Mouse (Mus musculus): Measurements from ENCODE around the gene Crnkl1.
A peak's percentile ranks its signal among the peaks of the same experiment; 100 is the strongest.

Gene Crnkl1

DNA sequence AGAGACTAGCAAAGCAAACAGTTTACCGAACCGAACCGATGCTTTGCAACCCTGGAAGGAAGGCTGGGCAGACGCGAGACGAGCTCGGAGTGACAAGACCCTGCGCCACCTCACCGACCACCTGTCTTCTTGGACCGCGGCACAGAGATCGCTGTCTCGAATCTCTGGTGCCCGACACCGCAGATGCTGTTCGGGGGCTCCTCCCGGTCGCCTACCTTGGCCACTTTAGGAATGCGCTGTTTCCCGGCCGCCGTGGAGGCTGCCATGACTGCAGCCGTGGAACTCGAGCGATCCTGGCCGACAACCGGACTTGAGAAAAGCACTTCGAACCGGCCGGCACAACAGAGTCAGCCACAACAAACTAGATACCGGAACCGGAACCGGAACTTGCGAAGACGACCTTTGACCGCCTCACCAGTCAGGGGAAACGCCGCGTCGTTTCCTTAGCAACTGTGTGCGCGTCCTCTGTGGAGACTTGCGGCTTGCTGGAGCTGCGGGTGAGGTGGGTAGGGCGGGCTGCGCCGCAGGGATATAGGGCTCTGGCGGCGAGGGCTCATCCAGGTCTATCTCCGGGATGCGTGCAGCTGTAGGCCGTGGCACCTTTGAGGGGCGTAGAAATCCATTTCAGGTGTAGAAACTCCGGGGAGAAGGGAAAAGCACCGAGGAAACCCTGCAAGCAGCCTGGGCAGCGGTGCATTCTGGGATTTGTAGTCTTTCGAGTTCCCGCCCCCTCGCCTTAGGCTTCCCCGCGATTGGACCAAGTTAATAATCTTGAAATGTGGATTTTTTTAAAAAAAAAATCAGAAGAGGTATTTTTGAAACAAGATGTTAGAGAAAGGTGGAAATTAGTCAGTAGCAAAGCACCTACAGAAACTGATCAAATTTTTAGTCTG lies at the start of gene Crnkl1, which contains the start of gene Cfap61:
Gene Crnkl1, minus strand, starts transcription at position 676 of the 893 bp plus-strand sequence.
Gene Cfap61, plus strand, starts transcription at position 446 of the 893 bp plus-strand sequence.
- peak; percentile 93 to 95 for DNase-seq (ENCODE audit: low spot score in 2 of 2)

DNA sequence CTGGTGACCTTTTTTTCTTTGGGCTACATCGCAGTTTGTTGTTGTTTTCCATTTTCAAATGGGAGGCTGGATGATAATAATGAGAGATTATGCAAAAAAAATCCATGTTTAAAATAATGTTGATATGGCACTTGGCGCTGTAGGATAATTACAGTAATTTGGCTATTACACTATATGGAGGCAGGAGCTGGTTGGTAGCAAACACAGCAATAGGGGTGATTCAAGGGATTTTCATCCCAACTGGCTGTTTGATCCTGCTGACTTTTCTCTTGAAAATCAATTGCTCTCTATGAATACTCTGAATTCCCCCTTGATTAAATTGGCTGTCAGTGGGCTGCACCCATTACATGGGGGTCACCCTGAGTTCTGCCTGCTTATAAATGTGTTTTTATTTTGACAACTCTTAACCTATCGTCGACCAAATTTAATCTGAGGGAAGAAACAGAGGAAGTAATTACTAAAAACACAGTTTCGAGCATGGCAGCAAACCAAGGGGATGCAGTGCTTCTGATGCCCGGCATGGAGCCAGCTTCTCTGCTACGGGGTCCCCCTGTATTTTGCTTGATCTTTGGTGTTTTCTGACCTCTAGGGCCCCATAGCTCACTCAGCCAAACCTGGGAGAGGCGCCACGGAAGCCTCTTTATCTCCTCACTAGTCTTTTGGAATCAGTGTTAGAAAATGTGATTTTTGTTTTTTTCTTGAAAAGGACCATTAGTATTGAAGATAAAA lies 47.7 kb upstream of the Crnkl1 start:
- no peak for DNase-seq (ENCODE audit: low spot score in 2 of 2)

DNA sequence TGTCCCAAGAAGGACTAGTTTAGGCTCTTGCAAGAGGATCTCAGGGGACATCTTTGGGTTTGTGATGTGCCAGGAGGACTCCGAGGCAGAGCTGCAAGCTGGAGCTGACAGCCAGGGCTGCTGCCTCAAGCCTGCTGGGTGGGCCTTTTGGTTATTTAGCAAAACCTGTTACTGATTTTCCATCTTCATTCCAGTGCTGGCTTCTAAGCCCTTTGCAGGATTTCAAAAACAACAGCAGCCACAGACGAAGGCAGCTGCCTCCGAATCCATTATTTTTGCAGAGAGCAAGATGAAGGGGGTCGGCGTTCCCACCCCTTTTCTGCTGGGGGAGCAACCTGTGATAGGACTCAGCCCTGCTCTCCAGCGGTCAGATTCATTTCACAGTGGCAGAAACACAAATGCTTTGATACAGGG lies 46.9 kb upstream of the Crnkl1 start:
- no peak for DNase-seq (ENCODE audit: low spot score in 2 of 2)

- DNase-seq (ENCODE audit: low spot score in 2 of 2): no peak
These were observed 46.1 kb upstream of the Crnkl1 start for GRCm38 (mm10) chr2:145980881-145981280.

DNA sequence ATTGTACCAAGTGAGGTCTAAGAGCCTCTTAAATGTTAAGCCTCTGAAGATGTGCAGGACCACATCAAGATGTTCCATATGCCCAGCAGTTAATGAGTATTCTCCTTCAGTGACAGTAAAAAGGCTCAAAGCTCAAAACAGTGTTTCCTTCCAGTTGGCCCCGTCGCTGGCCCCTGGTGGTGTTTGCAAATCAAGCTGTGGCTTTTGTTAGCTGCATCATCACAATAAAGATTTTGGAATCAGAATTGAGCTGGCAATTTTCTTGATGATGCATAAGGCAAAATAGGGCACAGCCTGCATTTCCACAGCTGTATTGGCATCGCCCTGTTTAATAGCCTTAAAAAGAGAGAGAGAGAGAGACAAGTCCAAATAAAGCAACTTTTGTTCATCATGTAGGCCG lies 44.8 kb upstream of the Crnkl1 start:
- no peak for DNase-seq (ENCODE audit: low spot score in 2 of 2)

DNA sequence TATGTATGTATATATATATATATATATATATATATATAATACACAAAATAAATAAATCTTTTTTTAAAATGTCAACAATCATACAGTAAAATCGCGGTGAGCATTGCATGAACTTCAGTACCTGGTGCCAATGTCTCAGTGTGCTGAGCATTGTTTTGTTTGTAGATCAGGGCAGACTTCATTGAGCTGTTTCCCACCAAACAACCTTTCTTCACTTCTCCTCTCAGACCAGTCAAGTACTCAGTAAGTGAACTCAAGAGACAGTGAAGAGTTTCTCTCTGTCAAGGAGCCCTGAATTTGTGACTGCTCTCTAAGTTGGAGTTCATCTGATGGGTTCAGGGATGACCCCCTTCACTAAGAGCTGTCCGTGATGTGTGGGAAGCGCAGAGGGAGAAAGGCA lies 37.8 kb upstream of the Crnkl1 start:
- DNase-seq (ENCODE audit: low spot score in 2 of 2): no peak

- no peak for DNase-seq (ENCODE audit: low spot score in 2 of 2)
These were observed 36.6 kb upstream of the Crnkl1 start for GRCm38 (mm10) chr2:145971237-145972010.

DNA sequence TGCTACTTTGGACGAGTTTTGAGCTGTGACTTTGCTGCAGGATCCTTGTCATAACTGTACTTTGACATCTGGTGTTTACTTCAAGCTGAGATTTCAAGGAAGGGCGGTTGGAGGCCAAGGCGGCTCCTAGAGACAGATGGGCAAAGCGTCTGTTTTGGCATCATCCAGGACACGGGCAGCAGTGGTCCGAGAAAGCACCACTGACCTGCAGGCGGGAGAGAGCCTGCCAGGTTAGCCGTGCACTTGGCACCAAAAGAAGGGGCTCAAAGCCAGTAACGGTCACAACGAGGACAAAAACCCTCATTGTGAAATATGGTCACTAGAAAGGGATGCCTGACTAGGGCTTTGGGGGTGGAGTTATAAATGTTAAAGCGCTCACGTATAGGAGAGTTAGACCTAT lies 35.9 kb upstream of the Crnkl1 start:
- DNase-seq (ENCODE audit: low spot score in 2 of 2): no peak

DNA sequence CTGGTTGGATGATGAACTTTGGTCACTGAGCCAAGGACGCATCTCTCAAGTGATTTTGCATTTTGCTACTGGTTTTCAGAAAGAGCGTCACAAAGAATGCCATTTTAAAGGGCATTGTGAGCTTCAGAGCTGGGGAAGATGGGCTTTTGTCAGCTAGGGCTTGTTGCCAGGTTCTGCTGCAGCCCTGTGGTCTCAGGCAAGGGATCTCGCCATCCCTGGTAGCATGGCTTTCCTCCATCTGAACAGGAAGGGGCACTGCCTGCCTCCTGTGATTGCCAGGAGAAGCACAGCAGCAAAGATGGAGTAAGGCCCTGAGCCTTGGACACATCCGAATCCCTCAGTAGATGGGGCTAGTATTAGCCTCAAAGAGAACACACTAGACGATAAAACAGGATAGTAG lies 27.0 kb upstream of the Crnkl1 start:
- no peak for DNase-seq (ENCODE audit: low spot score in 2 of 2)

DNA sequence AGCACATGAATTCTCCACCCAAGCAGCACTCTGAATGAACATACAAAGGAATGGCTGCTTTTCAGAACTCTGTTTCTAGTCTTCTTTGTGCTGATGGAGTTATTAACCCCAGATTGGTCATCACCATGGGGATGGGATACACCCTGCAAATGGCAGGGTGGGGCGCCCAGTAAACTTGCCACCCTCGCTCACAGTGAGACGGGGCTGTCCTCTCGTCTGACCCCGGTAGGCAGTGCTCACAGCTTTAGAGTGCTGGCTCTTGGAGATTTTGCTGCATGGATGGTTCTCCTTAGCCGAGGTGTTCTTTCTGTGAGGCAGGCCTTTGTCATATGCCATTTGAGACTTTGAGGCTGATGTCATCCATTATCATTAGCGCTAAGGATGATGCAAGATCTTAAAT lies 23.7 kb upstream of the Crnkl1 start:
- no peak for DNase-seq (ENCODE audit: low spot score in 2 of 2)

- no peak for DNase-seq (ENCODE audit: low spot score in 2 of 2)
These were observed 23.3 kb upstream of the Crnkl1 start for GRCm38 (mm10) chr2:145958097-145958496.

DNA sequence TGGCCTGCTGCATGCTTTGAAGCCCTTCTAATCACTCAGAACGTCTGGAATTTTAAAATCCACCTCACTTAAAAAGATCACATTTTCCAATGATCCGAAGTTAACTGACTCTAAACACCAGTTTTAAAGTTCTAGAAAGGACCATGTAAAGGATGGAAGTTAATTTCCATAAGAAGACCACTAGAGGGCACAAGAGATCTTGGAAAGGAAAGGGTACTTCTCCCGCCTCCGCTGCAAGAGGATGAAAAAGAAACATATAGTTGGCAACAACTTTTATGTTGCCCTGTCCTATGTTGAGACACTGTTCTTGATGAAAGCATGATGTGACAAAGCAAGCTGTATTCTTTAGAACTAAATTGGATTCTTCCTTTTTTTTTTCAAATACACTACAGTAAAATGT lies 22.6 kb upstream of the Crnkl1 start:
- no peak for DNase-seq (ENCODE audit: low spot score in 2 of 2)

DNA sequence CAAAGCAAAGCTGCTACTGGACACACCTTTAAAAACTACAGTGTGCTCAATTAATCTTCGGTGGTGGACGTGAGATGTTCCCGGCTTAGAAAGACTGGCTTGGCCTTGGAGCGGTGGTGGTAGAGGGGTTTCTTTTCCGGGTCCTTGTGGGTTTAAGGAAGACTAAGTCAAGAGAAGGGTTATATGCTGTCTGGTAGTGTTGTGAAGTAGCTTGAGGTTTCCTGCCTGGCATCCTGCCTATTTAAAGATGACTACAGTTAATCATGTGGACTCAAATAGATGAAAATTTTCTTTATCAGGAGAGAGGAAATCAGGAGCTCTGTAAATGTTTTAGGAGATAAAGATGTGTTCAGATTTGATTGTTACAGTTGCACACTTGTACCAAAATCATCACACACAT lies 21.5 kb upstream of the Crnkl1 start:
- DNase-seq (ENCODE audit: low spot score in 2 of 2): no peak

- DNase-seq (ENCODE audit: low spot score in 2 of 2): no peak
These were observed 21.0 kb upstream of the Crnkl1 start for GRCm38 (mm10) chr2:145955844-145956243.

GRCm38 (mm10) chr2:145952726-145953125 lies 17.9 kb upstream of the Crnkl1 start:
- no peak for DNase-seq (ENCODE audit: low spot score in 2 of 2)

- no peak for DNase-seq (ENCODE audit: low spot score in 2 of 2)
These were observed 15.4 kb upstream of the Crnkl1 start for GRCm38 (mm10) chr2:145950239-145950638.

- DNase-seq (ENCODE audit: low spot score in 2 of 2): no peak
These were observed 14.8 kb upstream of the Crnkl1 start for GRCm38 (mm10) chr2:145949475-145950068.

GRCm38 (mm10) chr2:145948402-145948954 lies 13.7 kb upstream of the Crnkl1 start:
- no peak for DNase-seq (ENCODE audit: low spot score in 2 of 2)

GRCm38 (mm10) chr2:145944286-145944685 lies 9.5 kb upstream of the Crnkl1 start:
- peak; percentile 42 to 52 for DNase-seq (ENCODE audit: low spot score in 2 of 2)

DNA sequence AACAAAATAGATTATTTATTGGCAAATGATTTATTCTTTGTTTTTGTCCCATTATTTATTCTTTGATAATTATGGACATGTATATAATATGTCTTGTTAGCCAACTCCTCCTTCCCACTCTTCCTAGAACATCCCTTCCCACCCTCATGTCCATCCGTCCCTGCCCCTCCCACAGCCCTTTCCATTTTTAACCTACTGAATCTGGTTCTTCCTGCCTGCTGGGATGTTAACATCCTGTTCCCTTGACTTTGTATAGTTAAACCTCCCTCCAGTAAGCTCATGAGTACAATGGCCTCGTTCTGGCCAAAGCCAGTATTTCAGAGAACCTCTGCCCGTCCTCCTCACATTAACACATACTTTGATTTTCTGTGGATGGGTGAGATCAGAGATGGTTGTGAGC lies 6.6 kb upstream of the Crnkl1 start:
- DNase-seq (ENCODE audit: low spot score in 2 of 2): no peak

DNA sequence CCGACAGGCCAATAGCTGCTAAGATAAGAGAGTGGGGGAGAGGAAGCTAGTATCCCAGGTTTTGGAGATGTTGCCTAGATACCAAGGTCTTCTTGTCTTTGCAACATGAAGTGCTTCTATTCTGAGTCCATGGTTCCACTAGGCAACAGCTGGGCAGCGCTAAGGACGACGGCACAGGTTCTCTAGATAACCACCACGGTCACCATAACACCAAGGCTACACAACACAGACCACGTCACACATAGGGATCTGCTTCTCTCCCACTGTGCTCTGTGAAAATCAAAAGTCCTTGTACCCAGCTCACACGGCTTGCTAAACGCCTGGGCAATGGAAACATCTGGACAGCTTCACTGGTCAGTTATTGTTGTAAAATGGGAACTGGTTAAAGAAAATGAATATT lies 2.2 kb upstream of the Crnkl1 start:
- no peak for DNase-seq (ENCODE audit: low spot score in 2 of 2)

Data from frontal cortex, postnatal 36 days (tissue).